Mouse (Mus musculus) embryonic facial prominence, embryonic 15.5 days (tissue): Measurements from ENCODE around the gene Iqcc. TPM values are rescaled to one million over a fixed set of nuclear protein-coding genes. Genes with fewer than 3 reads are reported as not detected.

Experiments
- ATAC-seq: fragments of 200-750 bp; cut with Nextera tagmentation; 2 replicates; pipeline ENCODE4 v1.8.0; 2017; ENCODE audit warnings: low read depth, moderate TSS enrichment; ENCODE audit not compliant: insufficient number of reproducible peaks, low FRiP score, low TSS enrichment
- H3K27ac ChIP-seq: fragments of 300-500 bp; sonication (generic); replicated peaks from 2 replicates; pipeline ENCODE4 v1.5.1; 2015; ENCODE audit warnings: mild to moderate bottlenecking, inconsistent platforms
- H3K27me3 ChIP-seq: fragments of 300-500 bp; sonication (generic); 2 replicates; pipeline ENCODE4 v1.6.1; 2015; ENCODE audit warnings: inconsistent platforms
- H3K36me3 ChIP-seq: fragments of 300-500 bp; sonication (generic); 2 replicates; pipeline ENCODE4 v1.6.1; 2015; ENCODE audit warnings: mild to moderate bottlenecking, inconsistent platforms
- H3K4me1 ChIP-seq: fragments of 300-500 bp; sonication (generic); 2 replicates; pipeline ENCODE4 v1.6.1; 2015; ENCODE audit warnings: inconsistent platforms
- H3K4me2 ChIP-seq: fragments of 300-500 bp; sonication (generic); replicated peaks from 2 replicates; pipeline ENCODE4 v1.6.1; 2015; ENCODE audit warnings: mild to moderate bottlenecking, inconsistent platforms
- H3K4me3 ChIP-seq: fragments of 300-500 bp; sonication (generic); replicated peaks from 2 replicates; pipeline ENCODE4 v1.5.1; 2015; ENCODE audit warnings: mild to moderate bottlenecking, inconsistent platforms
- H3K9ac ChIP-seq: fragments of 300-500 bp; sonication (generic); 2 replicates; pipeline ENCODE4 v1.6.1; 2015; ENCODE audit warnings: inconsistent platforms
- H3K9me3 ChIP-seq: fragments of 300-500 bp; sonication (generic); replicated peaks from 2 replicates; pipeline ENCODE4 v1.6.1; 2016; ENCODE audit warnings: inconsistent platforms
- WGBS: fragments of 180-500 bp; shearing (Covaris S2); methylation state at CpG from one replicate; pipeline ENCODE4 v1.1.7; 2015; 5-methylcytosine and 5-hydroxymethylcytosine counted together
- polyA plus RNA-seq: library from polyadenylated mRNA; unstranded; fragments of >200 nt; fragmentation: Nextera tagmentation; extraction: Ambion mirVana; gene quantifications from 2 replicates; pipeline ENCODE4 v1.2.1, GENCODE M21; 2015

Iqcc gene
- polyA plus RNA-seq, 1 experiment from 2014 or later = 34.1 TPM

GRCm38 (mm10) chr4:129577688-129578087, 41.2 kb downstream of the Iqcc start:
- Histone ChIP-seq H3K27ac (no peak overlapping the region), H3K27me3 (no peaks in the 10 kb centered on the region), H3K9me3 (no peaks in the 10 kb centered on the region), H3K36me3 (no peaks in the 10 kb centered on the region), H3K4me1 (no peaks in the 10 kb centered on the region), H3K4me3 (no peak overlapping the region), H3K4me2 (no peak overlapping the region), H3K9ac (no peak overlapping the region)
- no peak for ATAC-seq
- WGBS = 79% methylated on average over 7 of the region's 7 CpGs

- no peak for ATAC-seq
- peak overlapping the region; percentile 6; the same call in 1 of the 2 replicates for H3K4me2 ChIP-seq
Measured at GRCm38 (mm10) chr4:129576863-129577491, 41.9 kb downstream of the Iqcc start.

GRCm38 (mm10) chr4:129575171-129575844, 43.6 kb downstream of the Iqcc start:
- Histone ChIP-seq H3K4me2 (no peak overlapping the region), H3K9me3 (no peaks in the 10 kb centered on the region), H3K4me1 (no peaks in the 10 kb centered on the region), H3K4me3 (no peak overlapping the region), H3K27ac (no peak overlapping the region), H3K9ac (no peak overlapping the region), H3K36me3 (no peaks in the 10 kb centered on the region), H3K27me3 (no peaks in the 10 kb centered on the region)
- no peak for ATAC-seq
- 46% methylated on average over 7 of the region's 8 CpGs for WGBS

More at GRCm38 (mm10) chr4:129576863-129577491, 41.9 kb downstream of the Iqcc start:
- no peaks in the 10 kb centered on the region for H3K4me1 ChIP-seq
- no peak overlapping the region for H3K4me3 ChIP-seq
- H3K27me3 ChIP-seq = no peaks in the 10 kb centered on the region
- H3K9me3 ChIP-seq = no peaks in the 10 kb centered on the region
- no peak overlapping the region for H3K9ac ChIP-seq
- WGBS = 28% methylated on average over 21 of the region's 21 CpGs
- H3K36me3 ChIP-seq = no peaks in the 10 kb centered on the region
- no peak overlapping the region for H3K27ac ChIP-seq

- H3K27ac ChIP-seq = no peak within 1 kb of the TSS
Measured at GRCm38 (mm10) chr4:129573430-129573829, 45.5 kb downstream of the Iqcc start, which contains the start of gene Lck. Gene Lck, minus strand, starts transcription at chr4:129573641.

GRCm38 (mm10) chr4:129573093-129573370, 45.9 kb downstream of the Iqcc start:
- no peak overlapping the region for H3K27ac ChIP-seq
- no peaks in the 10 kb centered on the region for H3K4me1 ChIP-seq

More at GRCm38 (mm10) chr4:129573430-129573829, 45.5 kb downstream of the Iqcc start, which contains the start of gene Lck:
- Histone ChIP-seq H3K27me3 (no peaks in the 10 kb centered on the region), H3K9ac (no peak within 1 kb of the TSS), H3K9me3 (no peaks in the 10 kb centered on the region), H3K36me3 (no peaks in the 10 kb centered on the region), H3K4me2 (no peak within 1 kb of the TSS), H3K4me1 (no peaks in the 10 kb centered on the region), H3K4me3 (no peak within 1 kb of the TSS)
- ATAC-seq = no peak
- WGBS = 84% methylated on average over 8 of the region's 8 CpGs

GRCm38 (mm10) chr4:129572236-129573092, 46.4 kb downstream of the Iqcc start:
- Histone ChIP-seq H3K9me3 (no peaks in the 10 kb centered on the region), H3K4me1 (no peaks in the 10 kb centered on the region), H3K4me2 (no peak overlapping the region), H3K27me3 (no peaks in the 10 kb centered on the region), H3K27ac (no peak overlapping the region), H3K36me3 (no peaks in the 10 kb centered on the region), H3K9ac (no peak overlapping the region), H3K4me3 (no peak overlapping the region)
- 82% methylated on average over 13 of the region's 13 CpGs for WGBS
- ATAC-seq = no peak

More at GRCm38 (mm10) chr4:129573093-129573370, 45.9 kb downstream of the Iqcc start:
- 97% methylated on average over 4 of the region's 4 CpGs for WGBS
- no peaks in the 10 kb centered on the region for H3K27me3 ChIP-seq
- no peaks in the 10 kb centered on the region for H3K36me3 ChIP-seq
- no peak overlapping the region for H3K4me3 ChIP-seq
- H3K9ac ChIP-seq = no peak overlapping the region
- H3K4me2 ChIP-seq = no peak overlapping the region
- no peak for ATAC-seq
- no peaks in the 10 kb centered on the region for H3K9me3 ChIP-seq

GRCm38 (mm10) chr4:129571551-129572084, 47.3 kb downstream of the Iqcc start:
- no peak overlapping the region for H3K4me3 ChIP-seq
- no peaks in the 10 kb centered on the region for H3K9me3 ChIP-seq
- no peak for ATAC-seq
- H3K4me1 ChIP-seq = no peaks in the 10 kb centered on the region
- no peak overlapping the region for H3K27ac ChIP-seq
- H3K27me3 ChIP-seq = no peaks in the 10 kb centered on the region
- H3K36me3 ChIP-seq = no peaks in the 10 kb centered on the region
- no peak overlapping the region for H3K4me2 ChIP-seq
- H3K9ac ChIP-seq = no peak overlapping the region
- 78% methylated on average over 8 of the region's 8 CpGs for WGBS

- H3K9me3 ChIP-seq = no peaks in the 10 kb centered on the region
- ATAC-seq = no peak
- H3K27ac ChIP-seq = no peak overlapping the region
- H3K4me1 ChIP-seq = no peaks in the 10 kb centered on the region
- no peak overlapping the region for H3K4me3 ChIP-seq
- no peaks in the 10 kb centered on the region for H3K27me3 ChIP-seq
- H3K36me3 ChIP-seq = no peaks in the 10 kb centered on the region
- no peak overlapping the region for H3K4me2 ChIP-seq
- 84% methylated on average over 6 of the region's 6 CpGs for WGBS
- no peak overlapping the region for H3K9ac ChIP-seq
Measured at GRCm38 (mm10) chr4:129570028-129570427, 48.9 kb downstream of the Iqcc start.

GRCm38 (mm10) chr4:129568366-129568765, 50.5 kb downstream of the Iqcc start:
- Histone ChIP-seq H3K27me3 (no peaks in the 10 kb centered on the region), H3K4me2 (no peak overlapping the region), H3K36me3 (no peaks in the 10 kb centered on the region), H3K9ac (no peak overlapping the region), H3K4me3 (no peak overlapping the region), H3K9me3 (no peaks in the 10 kb centered on the region), H3K27ac (no peak overlapping the region), H3K4me1 (0 out of 2 replicates have a peak, but pooled peaks cover 3% of the 10 kb centered on the region)
- no peak for ATAC-seq
- WGBS = 90% methylated on average over 7 of the region's 7 CpGs

- no peak overlapping the region for H3K9ac ChIP-seq
- no peak for ATAC-seq
- no peaks in the 10 kb centered on the region for H3K9me3 ChIP-seq
- 78% methylated on average over 6 of the region's 6 CpGs for WGBS
- H3K4me2 ChIP-seq = no peak overlapping the region
- no peaks in the 10 kb centered on the region for H3K27me3 ChIP-seq
- H3K27ac ChIP-seq = no peak overlapping the region
- H3K36me3 ChIP-seq = no peaks in the 10 kb centered on the region
- 0 out of 2 replicates have a peak, but pooled peaks cover 3% of the 10 kb centered on the region for H3K4me1 ChIP-seq
- no peak overlapping the region for H3K4me3 ChIP-seq
Measured at GRCm38 (mm10) chr4:129565139-129565538, 53.8 kb downstream of the Iqcc start.
